Mouse (Mus musculus): ENCODE measurements at regions not wholly inside any gene's neighbourhood (a gene's known extent, or its start where the extent isn't known, plus 50 kb on each side); places are given as distances from the start of the nearest gene placed in this dataset.

GRCm38 (mm10) chr10:60936659-60937516 is 105.5 kb upstream of the Unc5b start:
- DNase-seq: no peak

- DNase-seq: peak; percentile 39 to 64
Observed at GRCm38 (mm10) chr10:60934297-60935286, 103.2 kb upstream of the Unc5b start.

DNA sequence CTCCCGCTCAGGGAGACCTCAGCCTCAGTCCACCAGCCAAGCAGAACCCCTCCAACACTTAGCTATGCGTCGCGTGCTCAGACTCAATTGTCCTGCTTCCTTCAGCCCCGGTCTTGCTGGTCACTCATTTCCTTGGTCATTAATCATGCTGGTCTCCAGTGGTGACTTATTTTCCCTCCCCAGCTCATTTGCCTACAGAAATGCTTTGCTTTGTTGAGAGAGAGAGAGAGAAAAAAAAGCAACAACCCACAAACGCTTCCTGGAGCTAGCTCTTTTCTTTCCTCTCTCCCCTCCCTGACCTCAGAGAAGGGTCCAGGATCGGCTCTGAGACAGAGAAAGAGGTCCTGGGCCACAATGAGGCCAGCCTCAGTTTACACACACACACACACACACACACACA is 102.5 kb upstream of the Unc5b start:
- peak; percentile 41 to 53 for DNase-seq

- no peak for DNase-seq
Observed at GRCm38 (mm10) chr10:60932855-60933254, 101.5 kb upstream of the Unc5b start.

DNA sequence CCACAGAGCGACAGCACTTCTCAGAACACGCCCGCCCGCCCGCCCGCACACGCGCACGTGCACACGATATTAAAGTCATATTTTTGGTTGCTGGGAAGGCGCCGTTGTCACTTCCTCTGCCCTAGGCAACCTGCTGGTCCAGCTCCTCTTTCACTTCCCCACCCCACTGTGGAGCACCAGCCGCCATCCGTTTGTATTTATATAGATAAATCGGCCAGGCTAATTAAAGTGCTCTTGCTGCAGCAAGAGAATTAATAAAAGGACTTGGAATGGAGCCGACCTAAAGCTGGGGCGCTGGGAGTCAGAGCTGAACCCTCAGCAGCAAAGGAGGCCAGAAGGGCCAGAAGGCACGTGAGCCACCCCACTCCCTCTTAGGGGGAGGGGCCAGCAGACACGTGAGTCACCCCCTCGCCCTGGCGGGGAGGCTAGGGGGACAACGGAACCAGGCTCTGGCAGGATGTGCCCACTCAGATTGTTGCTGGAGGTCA is 100.6 kb upstream of the Unc5b start:
- DNase-seq: peak in 1 of 2 experiments; percentile 25

- DNase-seq: peak; percentile 39 to 45
Observed at GRCm38 (mm10) chr10:60928646-60929045, 97.3 kb upstream of the Unc5b start.

GRCm38 (mm10) chr10:60928164-60928563 is 96.8 kb upstream of the Unc5b start:
- DNase-seq: no peak

DNA sequence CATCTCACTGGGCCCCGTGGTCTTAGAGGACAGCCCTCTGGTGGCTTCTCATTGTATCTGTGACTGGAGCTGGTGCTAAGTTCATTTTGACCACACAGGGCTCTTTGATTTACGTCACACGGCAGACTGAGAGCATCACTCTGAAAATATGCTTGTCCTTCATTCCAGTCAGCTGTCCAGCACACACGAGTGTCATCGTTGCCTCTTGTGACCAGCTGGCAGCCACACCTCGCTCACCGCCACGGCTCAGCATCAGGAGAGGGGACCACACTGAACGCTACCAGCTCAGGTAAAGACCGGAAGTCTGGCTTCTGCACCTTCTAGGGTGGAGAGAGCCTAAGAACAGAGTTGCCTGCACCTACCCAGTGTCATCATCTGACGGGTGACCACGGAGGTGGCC is 95.3 kb upstream of the Unc5b start:
- DNase-seq: no peak

GRCm38 (mm10) chr10:60925644-60926043 is 94.3 kb upstream of the Unc5b start:
- DNase-seq: no peak

DNA sequence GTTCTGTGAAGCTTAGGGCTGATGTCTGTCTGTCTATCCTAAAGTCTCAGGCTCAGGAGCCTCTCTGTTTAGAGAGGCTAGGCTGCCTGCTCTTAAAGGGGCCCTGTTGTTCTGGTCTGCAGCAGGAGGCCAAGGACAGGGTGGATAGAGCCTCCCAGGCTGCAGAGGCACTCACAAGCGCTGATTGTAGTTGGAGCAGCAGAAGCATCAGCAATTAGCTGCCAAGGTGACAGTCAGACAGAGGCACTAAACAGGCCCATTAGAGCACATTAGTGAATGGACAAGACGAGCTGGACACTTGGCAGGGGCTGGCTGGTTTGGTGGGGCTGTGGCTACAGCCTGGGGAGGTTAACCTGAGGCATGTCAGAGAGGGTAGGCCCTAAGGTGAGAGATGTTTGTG is 93.8 kb upstream of the Unc5b start:
- no peak for DNase-seq

DNA sequence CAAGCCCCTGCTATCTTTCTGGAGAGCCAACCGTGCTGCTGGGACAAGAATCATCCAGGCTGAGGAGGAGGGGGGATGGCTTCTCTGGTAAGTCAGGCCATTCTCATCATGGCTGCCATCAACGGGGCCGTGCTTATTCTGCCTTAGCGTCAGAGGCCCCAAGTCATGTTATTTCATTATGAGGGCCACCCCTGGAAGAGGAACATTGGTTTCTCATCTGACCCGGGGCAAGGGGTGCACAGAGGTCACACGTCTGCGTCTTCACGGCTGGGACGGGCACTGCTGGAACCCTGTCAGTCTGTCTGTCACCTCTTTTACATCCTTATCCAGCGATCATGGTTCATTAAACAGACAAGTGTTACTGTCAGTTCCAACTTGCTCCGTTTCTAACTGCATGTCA is 92.4 kb upstream of the Unc5b start:
- no peak for DNase-seq

DNA sequence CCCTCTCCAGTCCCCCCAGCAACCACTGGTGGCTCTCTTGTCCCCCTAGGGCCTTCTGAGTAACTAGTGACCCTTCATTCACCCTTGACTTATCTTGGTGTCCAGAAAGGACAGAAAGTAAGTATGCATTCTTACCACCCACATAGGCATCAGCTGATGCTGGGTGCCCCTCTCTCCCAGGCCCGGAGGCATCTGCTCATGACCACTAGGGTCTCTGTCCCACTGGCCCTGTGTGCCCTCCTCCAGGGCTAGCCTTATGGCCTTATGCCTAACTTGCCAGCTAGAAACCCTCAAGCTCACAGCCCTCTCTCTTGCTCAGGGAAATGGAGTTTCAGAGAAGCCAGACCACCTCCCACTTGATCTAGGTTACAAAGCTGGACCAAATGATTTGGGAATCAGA is 89.2 kb upstream of the Unc5b start:
- DNase-seq: no peak

GRCm38 (mm10) chr10:60918020-60918419 is 86.6 kb upstream of the Unc5b start:
- no peak for DNase-seq

- peak; percentile 69 for DNase-seq
Observed at GRCm38 (mm10) chr10:60914391-60914790, 83.0 kb upstream of the Unc5b start.

DNA sequence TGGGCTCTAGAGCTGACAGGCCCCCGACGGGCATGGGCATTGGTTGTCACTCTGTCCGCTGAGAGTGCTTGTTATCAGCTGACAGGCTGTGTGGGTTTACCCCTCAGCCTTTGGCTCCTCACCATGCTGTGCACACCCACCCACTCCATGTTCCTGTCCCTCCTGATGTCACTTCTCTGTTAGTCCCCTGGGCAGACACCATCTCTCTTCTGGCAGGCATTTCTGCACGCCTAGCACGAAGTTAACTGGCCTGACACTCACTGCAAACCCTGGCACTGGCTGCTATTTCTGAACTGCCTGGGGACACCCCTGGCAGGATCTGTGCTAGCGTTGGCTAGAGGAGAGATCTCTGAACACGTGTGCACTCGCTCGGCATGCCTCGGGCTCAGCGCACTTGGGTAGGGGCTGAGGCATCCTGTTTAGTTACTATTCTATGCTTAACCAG is 82.1 kb upstream of the Unc5b start:
- DNase-seq: no peak

DNA sequence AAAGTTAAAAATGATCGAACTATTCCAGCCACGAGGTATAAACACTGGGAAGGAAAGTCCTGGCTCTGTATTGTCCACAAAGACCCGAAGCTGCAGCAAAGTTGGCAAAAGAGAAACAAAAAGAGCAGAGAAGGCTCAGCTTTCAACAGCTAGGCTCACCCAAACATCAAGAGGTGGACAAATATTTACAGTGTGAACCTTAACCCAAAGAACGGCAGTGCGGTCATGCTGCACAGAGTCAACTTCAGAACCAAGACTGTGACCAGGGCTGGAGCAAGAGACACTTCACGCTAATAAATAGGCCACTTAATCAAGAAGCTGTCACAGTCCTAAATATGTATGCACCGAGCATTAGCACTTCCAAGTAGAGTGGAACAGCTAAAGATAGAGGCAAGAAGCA is 73.0 kb upstream of the Unc5b start:
- DNase-seq: no peak

DNA sequence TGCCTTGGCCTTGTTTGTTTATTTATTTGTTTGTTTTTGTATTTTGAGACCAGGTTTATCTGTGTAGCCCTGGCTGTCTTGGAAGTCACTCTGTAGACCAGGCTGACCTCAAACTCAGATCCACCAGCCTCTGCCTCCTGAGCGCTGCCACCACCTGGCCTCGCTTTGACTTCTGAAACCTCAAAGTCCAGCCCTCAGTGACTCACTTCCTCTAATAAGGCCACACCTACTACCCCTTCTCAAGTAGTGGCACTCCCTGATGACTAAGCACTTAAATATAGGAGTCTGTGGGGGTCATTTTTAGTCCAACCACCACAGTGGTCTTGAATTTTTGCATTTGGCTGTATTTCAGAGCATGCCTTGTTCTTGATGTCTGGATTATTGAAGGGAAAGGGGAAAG is 69.6 kb upstream of the Unc5b start:
- no peak for DNase-seq

DNA sequence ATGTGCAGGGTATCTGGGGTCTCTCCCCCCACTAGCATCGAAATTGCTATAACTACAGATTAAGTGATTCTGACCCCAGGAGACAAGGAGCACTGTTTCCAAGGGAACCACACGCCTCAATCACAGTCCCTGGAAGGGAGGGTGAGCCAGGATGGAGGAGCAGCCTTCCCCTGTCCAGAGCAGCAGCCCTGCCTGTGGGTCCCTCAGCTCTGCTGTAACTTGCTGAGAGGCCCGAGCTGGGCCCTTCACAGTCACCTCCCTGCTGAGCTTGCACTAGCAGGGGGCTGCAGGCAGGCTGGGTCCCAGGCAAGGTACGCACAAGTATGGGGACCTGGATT is 62.4 kb upstream of the Unc5b start:
- peak in 1 of 2 experiments; percentile 25 for DNase-seq

DNA sequence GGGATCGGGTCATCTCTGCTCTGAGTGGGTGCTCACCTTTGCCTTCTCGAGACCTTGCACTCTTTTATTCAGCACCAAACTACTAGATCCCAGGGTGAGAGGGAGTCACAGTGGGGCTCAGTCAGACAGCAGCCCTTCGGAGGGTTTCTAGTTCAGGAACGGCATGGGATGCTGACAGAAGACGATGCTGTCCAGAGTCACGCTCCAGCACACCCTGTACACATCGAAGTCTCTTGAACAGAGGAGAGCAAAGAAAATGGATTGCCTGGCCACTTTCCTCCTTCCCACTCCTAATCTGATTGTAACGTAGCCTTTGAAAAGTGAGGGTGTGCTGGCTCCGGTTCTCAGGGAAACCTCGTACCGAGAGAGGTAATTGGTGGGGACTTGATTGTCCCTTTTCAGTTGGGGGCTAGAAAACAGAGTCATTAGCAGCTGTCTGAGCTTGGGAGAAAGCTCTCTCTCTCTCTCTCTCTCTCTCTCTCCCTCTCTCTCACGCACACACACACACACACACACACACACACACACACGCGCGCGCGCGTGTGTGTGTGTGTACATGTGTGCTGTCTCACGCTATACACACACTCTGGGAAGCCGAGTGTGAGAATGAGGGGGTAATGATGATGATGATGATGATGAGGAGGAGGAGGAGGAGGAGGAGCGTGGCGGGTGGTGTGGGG is 61.9 kb upstream of the Unc5b start:
- DNase-seq: no peak

GRCm38 (mm10) chr10:60892730-60893129 is 61.3 kb upstream of the Unc5b start:
- DNase-seq: peak; percentile 31 to 51

GRCm38 (mm10) chr10:60891476-60892170 is 60.2 kb upstream of the Unc5b start:
- DNase-seq: no peak

DNA sequence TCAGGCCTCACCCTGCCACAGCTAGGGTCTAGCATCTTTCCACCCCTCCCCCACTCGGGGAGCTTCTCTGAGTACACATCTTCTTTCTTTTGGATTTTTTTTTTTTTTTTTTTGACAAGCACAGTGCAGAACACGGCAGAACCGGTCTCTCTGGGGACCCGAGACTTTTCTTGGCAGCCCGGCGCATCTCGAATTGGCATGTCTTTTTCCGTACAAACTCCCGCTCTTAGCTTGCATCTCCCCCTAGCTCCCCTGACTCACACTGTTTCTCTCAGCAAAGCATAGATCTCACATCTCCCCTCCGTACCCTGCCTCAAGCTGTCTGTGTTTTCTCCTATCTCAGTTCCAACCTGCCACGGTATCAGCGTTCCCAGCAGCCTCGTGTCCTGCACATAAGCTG is 58.4 kb upstream of the Unc5b start:
- DNase-seq: no peak
